Mouse (Mus musculus) CD4-positive, CD25-positive, alpha-beta regulatory T cell, adult 2 months (primary cell): ENCODE measurements around the gene Luc7l.

Experiments used
- DNase-seq: peaks from one replicate; pipeline ENCODE4 v3.0.0-alpha.2; 2012; ENCODE audit warnings: low read depth, low spot score

Luc7l gene

GRCm38 (mm10) chr17:26252539-26253251, at the start of gene Luc7l:
TSS of gene Luc7l (plus strand) at chr17:26252896.
- peak; percentile 92 for DNase-seq

DNA sequence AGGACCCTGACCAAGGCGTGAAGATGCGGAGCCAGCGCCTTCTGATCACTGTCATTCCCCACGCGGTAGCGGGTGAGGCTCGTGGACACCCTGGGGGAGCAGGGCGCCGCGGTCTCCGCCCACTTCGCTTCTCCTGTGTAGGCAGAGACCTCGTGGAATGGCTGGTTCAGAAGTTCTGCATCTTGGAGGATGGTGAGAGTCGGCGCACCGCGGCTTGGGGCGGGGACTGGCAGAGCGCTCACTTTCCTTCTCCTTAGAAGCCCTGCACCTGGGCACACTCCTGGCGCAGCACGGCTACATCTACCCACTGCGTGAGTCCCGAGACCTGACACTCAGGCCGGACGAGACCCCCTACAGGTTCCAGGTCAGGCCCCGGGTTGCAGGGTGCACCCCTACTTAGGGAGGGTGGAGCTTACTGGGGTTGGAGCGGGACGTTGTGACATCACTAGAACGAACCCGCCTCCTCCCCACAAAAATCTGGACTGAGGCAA, 49.3 kb upstream of the Luc7l start:
- DNase-seq: peak; percentile 57

- no peak for DNase-seq
Observed at GRCm38 (mm10) chr17:26204766-26205165, 47.9 kb upstream of the Luc7l start.

GRCm38 (mm10) chr17:26206392-26206791, 46.3 kb upstream of the Luc7l start:
- no peak for DNase-seq

DNA sequence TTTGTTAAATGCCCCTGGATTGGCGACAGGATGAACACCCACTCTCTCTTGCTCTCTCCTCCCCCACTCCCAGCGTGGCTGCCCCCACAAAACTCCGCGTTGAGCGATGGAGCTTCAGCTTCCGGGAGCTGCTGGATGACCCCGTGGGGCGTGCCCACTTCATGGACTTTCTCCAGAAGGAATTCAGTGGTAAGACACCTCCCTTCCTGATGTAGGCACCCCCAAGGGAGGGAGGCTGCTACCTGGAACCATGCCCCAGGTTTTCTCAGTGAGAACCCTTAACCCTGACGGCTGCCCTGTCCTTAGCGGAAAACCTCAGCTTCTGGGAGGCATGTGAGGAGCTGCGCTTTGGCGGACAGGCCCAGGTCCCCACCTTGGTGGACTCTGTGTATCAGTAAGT, 45.0 kb upstream of the Luc7l start, which contains the start of gene Arhgdig:
TSS of gene Arhgdig (minus strand) at position 101 of the 400 bp plus-strand sequence.
- no peak for DNase-seq

DNA sequence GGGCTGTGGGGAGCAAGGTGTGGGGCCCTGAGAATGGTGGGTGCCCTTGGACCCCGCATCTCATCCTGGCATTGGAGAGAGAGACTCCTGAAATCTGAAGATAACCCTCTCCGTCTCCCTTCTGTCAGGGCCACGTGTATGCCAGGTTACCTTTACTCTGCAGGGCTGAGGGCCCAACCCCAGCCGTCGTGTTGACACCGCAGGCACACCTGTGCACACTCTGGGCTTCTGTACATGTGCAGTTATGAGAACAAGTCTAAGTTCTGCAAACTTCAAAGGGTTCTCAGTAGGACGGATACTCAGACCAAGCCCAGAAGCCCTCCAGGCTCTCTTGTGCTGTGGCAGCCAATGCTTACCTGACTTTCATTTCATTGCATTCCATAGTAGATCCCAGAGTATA, 40.5 kb upstream of the Luc7l start:
- DNase-seq: no peak

DNA sequence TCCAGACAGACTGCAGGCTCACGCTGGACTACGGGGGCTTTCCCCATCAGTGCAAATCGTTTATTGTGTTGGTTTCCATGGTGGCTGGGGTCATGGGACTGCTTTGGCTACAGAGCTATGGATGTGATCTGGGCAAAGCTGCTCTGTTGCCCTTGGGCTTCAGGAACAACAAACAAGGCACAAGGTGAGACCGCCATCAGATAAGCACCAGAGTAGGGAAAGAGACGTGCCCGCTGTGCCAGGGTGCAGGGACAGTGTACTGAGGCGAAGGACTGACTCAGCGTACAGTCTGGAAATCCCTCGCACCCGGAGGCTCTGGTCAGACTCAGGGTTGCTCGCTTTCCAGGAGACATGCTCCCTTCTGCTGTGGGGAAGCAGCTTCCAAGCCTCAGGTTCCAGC, 40.0 kb upstream of the Luc7l start:
- no peak for DNase-seq

DNA sequence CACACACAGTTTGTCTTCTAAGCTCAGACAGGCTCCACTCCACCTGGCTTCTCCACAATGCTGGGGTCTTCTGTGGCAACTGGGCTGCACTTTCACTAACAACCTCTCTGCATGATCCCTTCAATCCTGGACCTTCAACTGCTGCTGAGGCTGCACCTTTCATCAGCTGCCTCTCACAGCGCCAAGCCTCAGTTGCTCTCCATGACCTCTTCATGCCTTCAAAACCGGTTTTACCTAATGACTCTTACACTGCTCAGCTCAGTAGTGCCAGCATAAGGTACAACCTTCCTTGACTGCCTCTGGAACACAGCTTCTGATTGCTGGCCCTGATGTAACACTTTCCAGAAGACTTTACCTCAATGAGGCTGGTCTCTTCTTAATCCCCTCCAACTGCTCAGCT, 31.2 kb upstream of the Luc7l start:
- no peak for DNase-seq

DNA sequence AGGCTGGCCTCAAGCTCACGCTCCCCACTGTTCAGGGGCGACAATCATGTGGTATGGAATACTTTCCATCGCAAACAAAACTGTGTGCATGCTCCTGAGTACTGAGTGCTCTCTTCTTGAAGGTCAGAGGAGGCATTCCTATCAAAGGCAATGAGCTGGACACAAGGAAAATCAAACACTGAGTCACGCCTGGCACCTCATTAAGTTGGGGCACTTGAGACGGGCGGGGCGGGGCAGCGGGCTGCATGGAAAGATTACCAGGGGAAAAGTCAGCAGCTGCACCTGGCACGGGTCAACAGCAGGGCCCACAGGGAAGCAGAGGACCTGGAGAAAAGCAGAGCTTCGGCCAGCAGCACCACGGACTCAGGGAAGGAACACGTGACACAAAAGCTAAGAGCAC, 27.5 kb upstream of the Luc7l start:
- no peak for DNase-seq

DNA sequence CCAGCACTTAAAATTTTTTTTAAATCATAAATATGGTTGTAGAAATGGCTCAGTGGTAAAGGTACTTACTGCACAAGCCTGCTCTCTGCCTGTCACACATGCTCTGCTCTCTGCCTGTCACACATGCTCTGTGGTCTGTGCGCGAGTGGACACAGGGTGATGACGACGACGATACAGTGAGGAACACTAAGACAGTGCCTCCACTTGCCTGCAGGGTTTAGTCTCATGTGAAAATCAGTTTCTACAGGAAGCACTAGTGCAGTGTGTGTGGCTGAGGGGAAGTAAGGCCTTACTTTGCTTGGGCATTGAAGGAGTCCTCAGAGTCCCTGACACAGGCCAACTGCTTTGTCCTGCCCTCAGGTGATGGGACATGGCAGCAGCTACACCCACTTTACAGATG, 22.9 kb upstream of the Luc7l start:
- DNase-seq: no peak

DNA sequence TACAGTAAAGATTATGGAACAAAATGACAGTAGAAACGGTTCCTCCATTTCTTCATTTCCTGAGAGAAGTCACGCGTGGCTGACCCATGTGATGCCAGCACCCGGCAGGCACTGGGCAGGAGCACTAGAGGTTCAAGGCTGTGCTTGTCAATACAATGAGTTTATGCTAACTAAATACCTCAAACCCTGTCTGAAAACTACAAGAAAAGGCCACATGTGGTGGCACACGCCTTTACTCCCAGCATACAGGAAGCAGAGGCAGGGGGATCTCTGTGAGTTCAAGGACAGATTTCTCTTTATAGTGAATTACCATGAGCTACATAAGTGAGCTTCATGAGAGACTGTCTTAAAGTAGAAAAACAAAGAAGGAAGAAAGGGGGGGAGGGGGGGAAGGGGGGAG, 21.5 kb upstream of the Luc7l start:
- DNase-seq: no peak

GRCm38 (mm10) chr17:26232863-26233262, 19.8 kb upstream of the Luc7l start:
- DNase-seq: peak; percentile 56

DNA sequence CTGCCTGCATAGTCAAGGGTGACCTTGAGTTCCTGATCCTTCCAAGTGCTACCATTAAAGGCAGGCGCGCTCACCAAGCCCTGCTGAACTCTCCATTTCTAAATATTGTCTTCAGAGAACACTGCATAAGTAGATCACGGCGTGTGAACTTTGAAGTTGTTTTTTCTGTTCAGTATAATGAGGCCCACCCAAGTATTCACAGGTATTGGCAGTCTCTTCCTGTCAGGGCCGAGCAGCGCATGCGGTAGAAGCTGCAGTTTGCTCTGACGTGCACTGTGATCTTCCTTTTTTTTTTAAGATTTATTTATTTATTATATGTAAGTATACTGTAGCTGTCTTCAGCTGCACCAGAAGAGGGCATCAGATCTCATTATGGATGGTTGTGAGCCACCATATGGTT, 18.3 kb upstream of the Luc7l start:
- peak; percentile 64 for DNase-seq

- DNase-seq: no peak
Observed at GRCm38 (mm10) chr17:26235077-26235815, 17.4 kb upstream of the Luc7l start.

- no peak for DNase-seq
Observed at GRCm38 (mm10) chr17:26237667-26238066, 15.0 kb upstream of the Luc7l start.

- no peak for DNase-seq
Observed at GRCm38 (mm10) chr17:26239551-26239950, 13.1 kb upstream of the Luc7l start.

DNA sequence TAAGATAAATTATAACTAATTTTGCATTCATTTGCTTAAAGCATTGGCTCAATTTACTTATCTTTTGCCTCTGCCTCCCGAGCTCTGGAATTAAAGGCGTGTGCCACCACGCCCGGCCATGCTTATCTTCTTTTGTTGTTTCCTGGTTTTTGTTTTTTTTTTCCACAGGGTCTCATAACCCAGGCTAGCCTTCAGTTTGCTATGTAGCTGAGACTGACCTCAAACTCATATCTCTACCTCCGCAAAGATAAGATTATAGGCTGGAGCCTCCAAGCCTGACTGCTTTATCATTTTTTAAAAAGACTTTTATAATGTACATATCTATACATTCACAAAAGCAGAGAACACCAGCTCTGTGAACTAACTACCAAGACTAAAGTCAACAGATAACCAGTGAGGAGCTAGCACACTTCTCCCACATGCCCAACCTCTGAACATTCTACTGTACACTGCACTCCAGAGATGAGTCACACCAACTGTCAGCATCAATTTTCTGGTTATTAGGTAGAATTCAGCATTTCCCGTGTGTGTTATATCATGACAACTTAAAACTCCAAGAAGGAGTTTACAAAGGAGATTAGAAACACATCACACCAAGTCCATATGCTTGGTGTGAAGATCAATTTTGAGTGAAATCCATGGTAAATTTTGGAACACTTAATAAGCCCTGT, 12.4 kb upstream of the Luc7l start:
- peak; percentile 35 for DNase-seq

DNA sequence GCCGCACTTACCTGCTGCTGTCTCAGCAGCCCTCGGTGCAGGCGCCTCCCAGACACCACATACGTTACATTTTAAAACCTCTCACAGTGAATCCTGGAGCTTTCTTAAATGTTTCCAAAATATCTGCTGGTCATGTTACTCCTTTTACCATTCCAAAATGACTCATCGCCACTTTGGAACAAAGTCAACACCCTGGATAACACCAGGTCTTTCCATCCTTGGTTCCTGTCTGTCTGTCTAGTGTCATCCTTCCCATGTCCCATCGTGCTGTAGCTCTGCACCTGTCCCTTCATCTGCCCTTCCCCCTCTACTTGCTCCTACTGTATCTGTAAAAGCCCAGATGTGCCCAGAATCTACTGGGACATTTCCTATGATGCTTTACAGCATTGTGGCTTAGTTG, 11.7 kb upstream of the Luc7l start:
- DNase-seq: no peak

DNA sequence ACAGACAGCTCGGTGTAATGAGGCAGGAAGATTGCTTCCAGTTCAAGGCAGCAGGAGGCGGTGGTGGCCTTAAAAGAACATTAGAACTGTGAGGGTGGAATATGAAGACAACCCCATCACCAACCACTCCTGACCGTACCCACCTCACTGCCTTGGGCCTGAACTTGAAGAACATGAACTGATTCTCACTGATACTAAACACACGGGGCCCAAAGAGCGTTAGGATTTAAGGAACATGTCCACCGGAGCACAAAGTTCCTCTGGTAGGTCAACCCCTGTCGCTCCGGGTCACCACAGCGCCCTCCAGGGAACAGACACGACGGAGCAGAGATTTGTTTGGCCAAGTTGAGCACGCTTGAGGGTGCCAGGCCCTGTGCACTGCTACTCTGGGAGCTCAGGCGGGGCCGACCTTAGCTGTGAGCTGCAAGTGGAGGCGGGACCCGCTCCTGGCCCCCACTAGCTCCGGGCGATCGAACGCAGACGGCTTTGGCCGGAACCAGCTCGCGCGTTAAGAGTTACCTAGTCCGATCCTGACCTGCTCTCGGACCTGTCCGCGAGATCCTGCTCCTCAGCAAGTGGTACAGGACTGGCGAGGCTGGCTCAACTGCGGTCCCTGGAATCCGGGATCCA, 9.1 kb upstream of the Luc7l start:
- DNase-seq: peak; percentile 77

GRCm38 (mm10) chr17:26244101-26244841, 8.4 kb upstream of the Luc7l start, which contains the start of gene Fam234a:
TSS of gene Fam234a (minus strand) at chr17:26244242.
- DNase-seq: peak; percentile 96

DNA sequence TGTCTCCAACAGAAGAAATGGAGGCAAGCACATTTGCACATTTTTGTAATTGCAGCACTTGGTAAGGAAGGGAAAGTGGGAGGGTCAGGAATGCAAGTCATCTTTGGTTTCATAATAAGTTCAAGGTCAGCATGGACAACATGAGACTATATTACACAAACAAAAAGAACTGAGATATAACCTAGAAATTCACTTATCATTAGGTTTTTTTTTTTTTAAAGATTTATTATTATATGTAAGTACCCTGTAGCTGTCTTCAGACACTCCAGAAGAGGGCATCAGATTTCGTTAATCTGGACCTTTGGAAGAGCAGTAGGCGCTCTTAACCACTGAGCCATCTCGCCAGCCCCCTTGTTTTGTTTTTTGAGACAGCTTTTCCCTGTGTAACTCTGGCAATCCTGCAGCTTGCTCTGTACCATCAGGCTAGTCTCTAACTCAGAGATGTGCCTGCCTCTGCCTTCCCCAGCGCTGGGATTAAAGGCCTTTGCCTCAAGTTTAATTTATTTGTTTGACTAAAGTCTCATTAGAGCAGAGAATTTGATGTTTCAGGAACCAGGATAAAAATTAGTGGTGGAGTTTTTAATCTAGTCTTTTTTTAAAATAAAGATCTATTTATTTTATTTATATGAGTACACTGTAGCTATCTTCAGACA, 684 bp upstream of the Luc7l start:
- DNase-seq: no peak
